Mouse (Mus musculus) limb, embryonic 10.5 days (tissue): ENCODE results near the gene Kat7. TPM values are rescaled to one million over a fixed set of nuclear protein-coding genes. Genes with fewer than 3 reads are reported as not detected.

ENCODE experiments used
- DNase-seq: peaks from one replicate; pipeline ENCODE4 v3.0.0-alpha.2; 2017; ENCODE audit warnings: low spot score
- H3K27ac ChIP-seq: fragments of 300-500 bp; sonication (generic); 2 replicates; pipeline ENCODE4 v1.5.1; 2016; ENCODE audit warnings: mild to moderate bottlenecking
- H3K27me3 ChIP-seq: fragments of 300-500 bp; sonication (generic); 2 replicates; pipeline ENCODE4 v1.6.1; 2016; ENCODE audit warnings: low read depth, mild to moderate bottlenecking; ENCODE audit not compliant: poor library complexity, severe bottlenecking
- H3K36me3 ChIP-seq: fragments of 300-500 bp; sonication (generic); 2 replicates; pipeline ENCODE4 v1.6.1; 2016; ENCODE audit warnings: mild to moderate bottlenecking, moderate library complexity
- H3K4me1 ChIP-seq: fragments of 300-500 bp; sonication (generic); 2 replicates; pipeline ENCODE4 v1.6.1; 2016
- H3K4me3 ChIP-seq: fragments of 300-500 bp; sonication (generic); 2 replicates; pipeline ENCODE4 v1.5.1; 2016; ENCODE audit warnings: mild to moderate bottlenecking, moderate library complexity
- H3K9me3 ChIP-seq: fragments of 300-500 bp; sonication (generic); replicated peaks from 2 replicates; pipeline ENCODE4 v1.6.1; 2016; ENCODE audit warnings: mild to moderate bottlenecking
- WGBS: fragments of 180-500 bp; shearing (Covaris S2); methylation state at CpG from one replicate; pipeline ENCODE4 v1.1.7; 2016; 5-methylcytosine and 5-hydroxymethylcytosine counted together
- polyA plus RNA-seq: library from polyadenylated mRNA; unstranded; fragments of >200 nt; fragmentation: Nextera tagmentation; extraction: Ambion mirVana; gene quantifications from 2 replicates; pipeline ENCODE4 v1.2.1, GENCODE M21; 2016

Gene Kat7
- polyA plus RNA-seq, 1 experiment from 2014 or later = 99.0 TPM

GRCm38 (mm10) chr11:95232329-95232696 lies 77.7 kb downstream of the Kat7 start:
- Histone ChIP-seq H3K9me3 (no peaks in the 10 kb centered on the region), H3K27ac (no peak overlapping the region), H3K36me3 (no peaks in the 10 kb centered on the region), H3K4me1 (peaks cover 18% of the 10 kb centered on the region), H3K27me3 (peaks cover 50% of the 10 kb centered on the region), H3K4me3 (no peak overlapping the region)
- 37% methylated on average over 6 of the region's 6 CpGs for WGBS
- DNase-seq = no peak

DNA sequence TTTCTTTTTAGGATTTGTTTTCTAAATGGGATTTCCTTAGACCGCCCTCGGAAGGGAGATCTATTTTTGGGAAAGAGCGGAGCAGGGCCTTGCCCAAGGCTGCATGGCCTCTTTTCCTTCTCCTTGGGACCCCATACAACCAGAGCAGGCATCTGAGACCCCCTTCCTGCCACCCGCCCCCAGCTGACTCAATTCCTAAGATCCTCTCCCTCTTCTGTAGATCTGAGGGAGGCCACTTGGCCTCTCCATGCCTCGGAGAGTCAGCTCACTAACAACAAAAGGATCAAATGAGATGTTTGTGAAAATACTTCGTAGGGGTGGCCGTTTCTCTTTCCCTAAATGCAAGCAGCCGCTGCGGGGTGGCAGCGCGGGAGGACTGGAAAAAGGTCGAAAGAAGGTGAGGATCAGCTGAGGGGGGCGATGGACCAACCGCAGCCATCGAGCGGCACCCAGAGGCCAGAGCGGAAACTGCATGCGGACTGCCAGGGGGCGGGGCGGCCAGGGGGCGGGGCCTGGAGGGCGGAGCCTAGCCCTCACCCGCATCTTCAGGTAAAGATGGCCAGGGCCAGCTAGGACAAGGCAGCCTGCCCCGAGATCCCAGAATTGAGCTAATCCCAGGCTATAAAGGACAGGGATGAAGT lies 78.2 kb downstream of the Kat7 start:
- H3K36me3 ChIP-seq = no peaks in the 10 kb centered on the region
- H3K9me3 ChIP-seq = no peaks in the 10 kb centered on the region
- peaks cover 15% of the 10 kb centered on the region for H3K4me1 ChIP-seq
- H3K4me3 ChIP-seq = peak overlapping the region; percentile 27
- peaks cover 55% of the 10 kb centered on the region for H3K27me3 ChIP-seq
- peak overlapping the region; percentile 38; the same call in 1 of the 2 replicates for H3K27ac ChIP-seq
- WGBS = 8% methylated on average over 24 of the region's 24 CpGs
- peak; percentile 93 for DNase-seq

GRCm38 (mm10) chr11:95227467-95227866 lies 82.6 kb downstream of the Kat7 start:
- WGBS = 54% methylated on average over 5 of the region's 5 CpGs
- no peaks in the 10 kb centered on the region for H3K9me3 ChIP-seq
- no peak overlapping the region for H3K4me3 ChIP-seq
- peaks cover 39% of the 10 kb centered on the region for H3K4me1 ChIP-seq
- no peaks in the 10 kb centered on the region for H3K36me3 ChIP-seq
- peaks cover 80% of the 10 kb centered on the region for H3K27me3 ChIP-seq
- H3K27ac ChIP-seq = no peak overlapping the region
- no peak for DNase-seq

- 10% methylated on average over 7 of the region's 7 CpGs for WGBS
- Histone ChIP-seq H3K27me3 (peaks cover 82% of the 10 kb centered on the region), H3K4me1 (peaks cover 29% of the 10 kb centered on the region)
Measured at GRCm38 (mm10) chr11:95225448-95225847, 84.6 kb downstream of the Kat7 start.

More at GRCm38 (mm10) chr11:95225448-95225847, 84.6 kb downstream of the Kat7 start:
- Histone ChIP-seq H3K4me3 (no peak overlapping the region), H3K27ac (no peak overlapping the region), H3K9me3 (no peaks in the 10 kb centered on the region), H3K36me3 (no peaks in the 10 kb centered on the region)
- peak; percentile 60 for DNase-seq

Other genes with a start within 250 kb of the Kat7 start
- gene Itga3, start 233.4 kb downstream of the Kat7 start, polyA plus RNA-seq = 10.2 and 11.1 TPM in 2 replicates
- 6.9 and 9.5 TPM in 2 replicates for gene Dlx3, start 190.1 kb downstream of the Kat7 start, polyA plus RNA-seq
- 0.85 and 1.9 TPM in 2 replicates for gene Dlx4, start 164.0 kb downstream of the Kat7 start, polyA plus RNA-seq
- gene Tac4, start 48.7 kb downstream of the Kat7 start, polyA plus RNA-seq = not detected in 2 replicates
- gene Fam117a, start 26.8 kb upstream of the Kat7 start, polyA plus RNA-seq = 12.8 and 15.0 TPM in 2 replicates
- gene Slc35b1, start 74.4 kb upstream of the Kat7 start, polyA plus RNA-seq = 128 and 132 TPM in 2 replicates
- 95.3 and 123 TPM in 2 replicates for gene Spop, start 103.8 kb upstream of the Kat7 start, polyA plus RNA-seq
- gene Nxph3, start 204.3 kb upstream of the Kat7 start, polyA plus RNA-seq = 0.38 and 0.66 TPM in 2 replicates